Mouse (Mus musculus) lung, embryonic 15.5 days (tissue): Measurements from ENCODE around the gene Ophn1. TPM values are rescaled to one million over a fixed set of nuclear protein-coding genes. Genes with fewer than 3 reads are reported as not detected.

ENCODE experiments used
- ATAC-seq: fragments of 200-750 bp; cut with Nextera tagmentation; 2 replicates; pipeline ENCODE4 v1.8.0; 2017; ENCODE audit warnings: moderate number of reproducible peaks, borderline replicate concordance; ENCODE audit not compliant: low FRiP score, low TSS enrichment; ENCODE audit errors: extremely low read depth
- H3K27ac ChIP-seq: fragments of 300-500 bp; sonication (generic); 2 replicates; pipeline ENCODE4 v1.5.1; 2015; ENCODE audit warnings: moderate library complexity, mild to moderate bottlenecking, inconsistent platforms
- H3K27me3 ChIP-seq: fragments of 300-500 bp; sonication (generic); 2 replicates; pipeline ENCODE4 v1.6.1; 2015; ENCODE audit warnings: inconsistent platforms
- H3K36me3 ChIP-seq: fragments of 300-500 bp; sonication (generic); 2 replicates; pipeline ENCODE4 v1.6.1; 2015; ENCODE audit warnings: inconsistent platforms
- H3K4me1 ChIP-seq: fragments of 300-500 bp; sonication (generic); 2 replicates; pipeline ENCODE4 v1.6.1; 2015; ENCODE audit warnings: inconsistent platforms
- H3K4me2 ChIP-seq: fragments of 300-500 bp; sonication (generic); 2 replicates; pipeline ENCODE4 v1.6.1; 2015; ENCODE audit warnings: inconsistent platforms, mild to moderate bottlenecking, moderate library complexity
- H3K4me3 ChIP-seq: fragments of 300-500 bp; sonication (generic); 2 replicates; pipeline ENCODE4 v1.5.1; 2015; ENCODE audit warnings: mild to moderate bottlenecking, inconsistent platforms
- H3K9ac ChIP-seq: fragments of 300-500 bp; sonication (generic); 2 replicates; pipeline ENCODE4 v1.6.1; 2015; ENCODE audit warnings: inconsistent platforms
- H3K9me3 ChIP-seq: fragments of 300-500 bp; sonication (generic); 2 replicates; pipeline ENCODE4 v1.6.1; 2016; ENCODE audit warnings: inconsistent platforms
- WGBS: fragments of 180-500 bp; shearing (Covaris S2); methylation state at CpG from one replicate; pipeline ENCODE4 v1.1.7; 2015; 5-methylcytosine and 5-hydroxymethylcytosine counted together
- microRNA-seq: library from miRNA; unstranded; fragments of <30 nt; microRNA quantifications from one replicate; pipeline ENCODE4, GENCODE M21; 2016
- polyA plus RNA-seq: library from polyadenylated mRNA; unstranded; fragments of >200 nt; fragmentation: Nextera tagmentation; extraction: Ambion mirVana; gene quantifications from 2 replicates; pipeline ENCODE4 v1.2.1, GENCODE M21; 2015

The Ophn1 gene
- polyA plus RNA-seq, 1 experiment from 2014 or later: 17.8 TPM

DNA sequence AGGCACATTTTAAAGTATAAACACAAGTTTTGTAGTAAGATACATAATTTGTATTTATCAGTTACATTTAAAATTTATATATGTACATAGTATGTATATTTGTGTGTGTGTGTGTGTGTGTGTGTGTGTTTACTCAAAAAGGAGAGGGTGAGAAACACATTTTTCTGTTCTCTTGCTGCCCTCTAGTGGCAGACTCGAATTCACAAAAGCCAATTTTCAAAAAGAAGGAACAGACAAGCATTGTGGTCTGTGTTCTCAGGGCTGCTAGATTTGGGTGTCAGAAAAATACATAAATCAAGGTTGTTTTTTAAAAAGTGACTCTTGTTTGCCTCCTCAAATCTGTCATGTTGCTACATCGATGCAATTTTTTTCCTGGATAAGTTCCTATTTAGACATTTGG lies 272.0 kb downstream of the Ophn1 start:
- Histone ChIP-seq H3K27ac (no peak overlapping the region), H3K9ac (no peak overlapping the region), H3K4me1 (no peaks in the 10 kb centered on the region), H3K27me3 (no peaks in the 10 kb centered on the region; the same call in none of the 2 replicates), H3K9me3 (no peaks in the 10 kb centered on the region), H3K4me2 (no peak overlapping the region), H3K36me3 (no peaks in the 10 kb centered on the region), H3K4me3 (no peak overlapping the region)
- no peak for ATAC-seq
- WGBS: 4% methylated on average over 2 of the region's 2 CpGs

- no peak for ATAC-seq
- no peaks in the 10 kb centered on the region for H3K36me3 ChIP-seq
- H3K27me3 ChIP-seq: no peaks in the 10 kb centered on the region; the same call in none of the 2 replicates
- 66% methylated on average over 4 of the region's 4 CpGs for WGBS
- H3K27ac ChIP-seq: no peak overlapping the region
- H3K4me1 ChIP-seq: no peaks in the 10 kb centered on the region
- no peaks in the 10 kb centered on the region for H3K9me3 ChIP-seq
- no peak overlapping the region for H3K4me2 ChIP-seq
- no peak overlapping the region for H3K4me3 ChIP-seq
- H3K9ac ChIP-seq: no peak overlapping the region
Observed at GRCm38 (mm10) chrX:98617426-98617825, 273.4 kb downstream of the Ophn1 start.

DNA sequence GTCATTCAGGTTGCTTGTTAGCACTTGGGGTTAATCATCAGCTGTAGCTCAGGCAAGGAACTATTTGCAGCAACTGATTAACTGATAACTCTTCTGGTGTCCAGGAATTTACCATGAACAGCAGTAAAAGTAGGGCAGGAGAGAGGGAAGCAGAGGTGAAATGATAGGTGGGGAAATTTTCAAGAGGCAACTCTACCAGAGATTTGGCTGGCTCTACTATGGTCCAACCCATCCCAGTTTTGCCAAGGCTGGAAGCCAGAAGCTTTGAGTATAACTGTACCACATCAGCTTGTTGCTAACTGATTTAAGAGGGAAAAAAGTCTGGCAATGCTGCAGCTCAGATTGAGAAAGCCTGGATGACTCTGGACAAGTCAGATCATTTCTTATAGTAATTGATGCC lies 316.6 kb downstream of the Ophn1 start:
- Histone ChIP-seq H3K9ac (no peak overlapping the region), H3K36me3 (no peaks in the 10 kb centered on the region), H3K27me3 (no peaks in the 10 kb centered on the region; the same call in 1 of the 2 replicates), H3K4me3 (no peak overlapping the region), H3K27ac (no peak overlapping the region), H3K9me3 (no peaks in the 10 kb centered on the region), H3K4me1 (no peaks in the 10 kb centered on the region), H3K4me2 (no peak overlapping the region)
- no peak for ATAC-seq

- Histone ChIP-seq H3K27me3 (no peaks in the 10 kb centered on the region), H3K27ac (no peak overlapping the region), H3K4me2 (no peak overlapping the region), H3K9me3 (no peaks in the 10 kb centered on the region), H3K36me3 (no peaks in the 10 kb centered on the region), H3K9ac (no peak overlapping the region), H3K4me3 (no peak overlapping the region), H3K4me1 (no peaks in the 10 kb centered on the region)
- 81% methylated on average over 1 of the region's 1 CpGs for WGBS
- ATAC-seq: no peak
Observed at GRCm38 (mm10) chrX:98546458-98546857, 344.4 kb downstream of the Ophn1 start.

- WGBS: 72% methylated on average over 2 of the region's 2 CpGs
- H3K27me3 ChIP-seq: peaks cover 3% of the 10 kb centered on the region; the same call in 1 of the 2 replicates
- H3K4me1 ChIP-seq: no peaks in the 10 kb centered on the region
- no peak overlapping the region for H3K9ac ChIP-seq
- no peak; the same call in 1 of the 2 replicates for ATAC-seq
- H3K9me3 ChIP-seq: no peaks in the 10 kb centered on the region
- H3K36me3 ChIP-seq: no peaks in the 10 kb centered on the region
- no peak overlapping the region for H3K27ac ChIP-seq
- no peak overlapping the region for H3K4me2 ChIP-seq
- no peak overlapping the region for H3K4me3 ChIP-seq
Observed at GRCm38 (mm10) chrX:98515329-98515728, 375.5 kb downstream of the Ophn1 start.

DNA sequence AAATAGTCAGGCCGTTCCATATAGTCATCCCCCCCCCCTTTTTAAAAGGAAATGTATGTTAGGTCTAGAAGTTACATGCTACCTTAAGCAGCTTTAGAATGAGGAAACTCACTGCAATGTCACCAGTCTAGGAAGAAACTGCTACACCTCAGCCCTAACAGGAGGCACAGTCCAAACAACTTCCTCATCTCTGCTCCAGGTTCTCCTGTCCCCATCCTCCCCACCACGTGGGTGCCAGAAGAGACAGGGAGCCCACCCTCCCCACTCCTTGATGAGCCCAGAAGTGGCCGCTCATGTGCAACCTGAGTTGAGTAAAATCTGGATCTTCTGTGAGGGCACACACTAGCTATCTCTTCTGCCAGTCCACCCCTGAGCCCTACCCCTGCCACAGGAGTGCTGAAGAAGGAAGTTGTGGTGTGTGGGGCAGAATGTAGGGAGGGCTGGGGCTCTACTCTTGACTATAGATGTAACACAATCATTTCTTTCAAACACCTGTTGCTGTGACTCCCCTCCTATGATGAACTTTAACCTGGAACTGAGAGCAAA lies 376.4 kb downstream of the Ophn1 start:
- no peak overlapping the region for H3K4me3 ChIP-seq
- H3K9me3 ChIP-seq: no peaks in the 10 kb centered on the region
- WGBS: 41% methylated on average over 3 of the region's 3 CpGs
- no peak for ATAC-seq
- no peak overlapping the region for H3K4me2 ChIP-seq
- H3K9ac ChIP-seq: no peak overlapping the region
- H3K4me1 ChIP-seq: no peaks in the 10 kb centered on the region
- H3K36me3 ChIP-seq: no peaks in the 10 kb centered on the region
- H3K27ac ChIP-seq: no peak overlapping the region
- H3K27me3 ChIP-seq: peaks cover 3% of the 10 kb centered on the region; the same call in 1 of the 2 replicates

Small RNAs within 50 kb of the gene (microRNA-seq; reads per million reads assigned to microRNA genes)
- not detected for gene Gm27554

Other genes with a start within 250 kb of the Ophn1 start
- 29.1 and 31.2 TPM in 2 replicates for gene Yipf6, start 45.3 kb upstream of the Ophn1 start, polyA plus RNA-seq
- 14.4 and 16.7 TPM in 2 replicates for gene Stard8, start 112.2 kb upstream of the Ophn1 start, polyA plus RNA-seq
- 44.1 and 47.3 TPM in 2 replicates for gene Efnb1, start 245.1 kb upstream of the Ophn1 start, polyA plus RNA-seq